Mouse (Mus musculus) 3134 (cell line): Measurements from ENCODE around the gene Anxa7.

Experiments
- DNase-seq: peaks from one replicate; pipeline ENCODE4 v3.0.0-alpha.2; 2011; ENCODE audit warnings: low spot score; ENCODE audit not compliant: insufficient read length; ENCODE audit errors: extremely low read depth

Anxa7 gene

GRCm38 (mm10) chr14:20479291-20480194 lies at the start of gene Anxa7:
Gene Anxa7, minus strand, starts transcription at chr14:20480133.
- peak; percentile 81 for DNase-seq

DNA sequence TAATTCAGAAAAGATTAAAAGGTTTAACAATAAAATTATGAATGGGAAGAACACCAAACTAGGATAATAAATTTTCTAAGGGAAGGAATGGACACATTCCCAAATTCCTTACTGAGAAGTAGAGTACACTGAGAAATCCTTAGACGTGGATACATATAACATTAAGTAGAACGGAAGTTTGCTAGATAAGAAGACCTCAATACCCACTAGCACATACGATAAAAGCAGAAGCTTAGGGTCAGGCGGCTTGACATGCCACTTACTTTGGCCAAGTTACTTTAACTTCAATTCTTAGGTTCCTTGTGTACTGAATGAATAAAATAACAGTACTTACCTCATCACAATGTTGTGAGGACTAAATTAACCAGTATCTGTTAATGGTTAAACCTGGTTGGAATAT lies 49.7 kb upstream of the Anxa7 start:
- no peak for DNase-seq

- DNase-seq: no peak
Observed at GRCm38 (mm10) chr14:20520179-20520578, 40.2 kb upstream of the Anxa7 start.

- no peak for DNase-seq
Observed at GRCm38 (mm10) chr14:20508424-20508823, 28.5 kb upstream of the Anxa7 start.

- DNase-seq: peak; percentile 15
Observed at GRCm38 (mm10) chr14:20502966-20503365, 23.0 kb upstream of the Anxa7 start.

DNA sequence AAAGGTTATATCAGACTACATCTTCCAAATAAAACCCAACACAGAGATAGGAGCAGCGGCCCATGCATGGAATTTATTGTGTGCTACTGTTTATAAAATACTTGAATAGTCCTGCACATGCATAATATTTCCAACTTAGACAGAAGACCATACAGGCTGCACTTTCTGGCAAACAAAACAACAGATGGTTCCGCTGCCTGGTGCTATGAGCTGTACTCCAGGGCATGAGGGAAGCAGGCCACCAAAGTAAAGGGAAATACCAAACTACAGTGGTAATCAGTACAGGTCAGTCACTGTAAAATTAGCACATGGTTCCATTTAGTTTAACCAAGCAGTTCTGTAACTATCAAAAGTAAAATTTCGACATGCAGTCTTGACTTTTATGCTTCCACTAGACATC lies 20.0 kb upstream of the Anxa7 start:
- DNase-seq: no peak

DNA sequence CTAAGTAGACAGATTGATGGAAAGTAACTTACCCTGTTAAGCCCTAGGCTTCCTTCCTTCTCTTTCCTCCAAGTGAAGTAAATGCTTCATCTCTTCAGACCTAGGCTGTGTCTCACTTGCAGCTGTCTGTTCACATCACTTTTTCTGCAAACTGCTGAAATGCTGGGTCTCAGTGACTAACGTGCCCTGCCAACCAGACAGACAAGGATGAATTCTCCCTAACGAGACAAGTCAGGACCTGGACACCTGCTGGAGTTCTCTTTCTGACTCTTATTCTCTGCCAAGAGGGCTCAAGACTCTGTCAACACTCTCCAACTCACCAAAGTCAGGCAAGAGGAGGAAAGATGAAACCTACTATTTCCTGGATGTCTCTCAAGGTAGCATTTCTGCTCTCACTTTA lies 16.7 kb upstream of the Anxa7 start, which contains the start of gene Mss51:
TSS of gene Mss51 (minus strand) at position 299 of the 400 bp plus-strand sequence.
- DNase-seq: no peak

DNA sequence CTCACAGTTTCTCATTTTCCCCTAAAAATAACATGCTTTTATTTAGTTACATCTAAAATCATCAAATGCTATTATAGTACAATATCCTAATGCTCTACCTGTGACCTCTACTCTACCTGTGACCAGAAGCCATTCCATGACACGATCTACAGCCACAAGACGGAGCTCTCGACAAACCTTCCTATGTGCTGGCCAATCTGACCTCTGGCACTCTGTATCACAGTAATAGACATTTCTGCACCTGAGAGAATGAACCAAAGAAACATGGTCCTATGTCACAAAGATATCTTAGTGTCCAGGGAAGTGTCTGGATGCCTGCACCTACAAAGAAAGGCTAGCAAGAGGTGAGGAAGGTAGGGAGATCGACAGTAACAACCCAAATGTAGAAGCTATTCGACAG lies 6.1 kb upstream of the Anxa7 start:
- DNase-seq: no peak

GRCm38 (mm10) chr14:20482051-20482751 lies 2.3 kb upstream of the Anxa7 start:
- no peak for DNase-seq

DNA sequence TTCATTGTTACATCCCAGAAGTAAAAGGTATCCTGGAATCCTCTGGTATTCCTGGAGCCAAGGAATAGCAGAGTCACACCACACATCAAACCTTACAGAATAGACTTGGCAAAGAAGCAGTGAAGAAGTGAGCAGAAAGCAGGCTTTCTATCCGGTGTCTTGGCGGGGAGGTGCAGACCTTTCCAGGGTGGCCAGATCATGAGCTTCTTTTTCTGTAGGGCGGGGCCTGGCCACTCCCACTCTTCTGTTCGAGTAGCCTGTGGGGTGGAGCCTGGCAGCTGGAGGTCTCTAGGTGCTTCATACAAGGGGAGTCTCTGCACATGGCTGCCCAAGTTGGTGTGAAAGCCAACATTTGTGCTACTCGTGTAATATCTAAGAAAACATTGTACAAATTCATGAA lies 1.3 kb upstream of the Anxa7 start:
- no peak for DNase-seq

GRCm38 (mm10) chr14:20480195-20480579 lies 254 bp upstream of the Anxa7 start:
- DNase-seq: no peak

- DNase-seq: peak; percentile 78
Observed at GRCm38 (mm10) chr14:20478801-20479200, 1.1 kb downstream of the Anxa7 start.

DNA sequence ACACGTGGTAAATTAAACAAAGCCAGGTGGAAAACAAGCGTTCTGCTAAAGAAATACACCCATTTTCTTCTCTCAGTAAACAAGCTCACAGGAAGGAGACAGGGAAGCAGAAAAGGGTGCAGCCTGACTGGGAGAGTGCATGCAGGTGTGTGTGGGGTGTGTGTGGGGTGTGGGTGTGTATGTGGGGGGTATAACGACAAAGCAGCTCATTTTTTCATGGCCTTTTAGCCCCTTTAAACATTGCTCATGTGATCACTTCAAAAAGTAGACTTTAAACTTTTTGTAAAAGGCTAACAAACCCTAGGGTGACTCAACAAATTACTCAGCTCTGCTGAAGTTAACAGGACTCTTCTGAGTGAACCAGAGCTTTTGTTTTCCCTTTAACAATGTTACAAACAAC lies 1.5 kb downstream of the Anxa7 start:
- peak; percentile 21 for DNase-seq

DNA sequence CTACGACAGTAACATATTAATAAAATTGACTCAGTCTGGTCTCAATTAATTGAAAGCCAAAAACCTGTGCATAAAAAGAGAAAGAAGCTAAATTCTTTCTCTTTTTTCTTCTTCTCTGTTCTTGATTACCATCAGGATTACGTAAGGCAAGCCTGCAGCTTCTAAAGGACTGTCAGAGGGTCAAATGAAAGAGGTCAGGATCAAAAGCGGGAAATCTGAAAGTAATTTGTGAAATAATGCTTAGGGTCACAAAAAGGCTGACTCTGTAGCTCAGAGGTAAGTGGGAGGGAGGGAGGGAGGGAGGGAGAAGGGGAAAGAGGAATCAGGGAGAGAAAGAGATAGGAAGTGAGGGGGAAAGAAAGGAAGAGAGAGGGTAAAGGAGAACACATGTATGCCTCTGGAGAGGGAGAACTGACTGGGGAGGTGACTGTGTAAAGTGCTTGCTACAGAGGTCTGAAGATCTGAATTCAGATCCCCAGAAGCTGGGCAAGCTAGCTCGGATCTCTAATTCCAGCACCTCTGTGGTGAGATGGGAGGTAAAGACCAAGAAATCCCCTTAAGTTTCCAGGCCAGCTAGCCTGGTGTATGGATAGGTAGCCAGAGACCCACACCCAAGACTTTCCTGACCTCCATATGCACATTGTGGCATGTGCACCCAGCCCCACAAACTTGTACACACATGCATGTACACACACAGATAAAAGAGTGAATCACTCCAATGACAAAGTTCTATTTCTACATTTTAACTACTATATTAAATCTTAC lies 2.5 kb downstream of the Anxa7 start:
- no peak for DNase-seq

- DNase-seq: no peak
Observed at GRCm38 (mm10) chr14:20460216-20460615, 19.7 kb downstream of the Anxa7 start.

- no peak for DNase-seq
Observed at GRCm38 (mm10) chr14:20458378-20458777, 21.6 kb downstream of the Anxa7 start.

DNA sequence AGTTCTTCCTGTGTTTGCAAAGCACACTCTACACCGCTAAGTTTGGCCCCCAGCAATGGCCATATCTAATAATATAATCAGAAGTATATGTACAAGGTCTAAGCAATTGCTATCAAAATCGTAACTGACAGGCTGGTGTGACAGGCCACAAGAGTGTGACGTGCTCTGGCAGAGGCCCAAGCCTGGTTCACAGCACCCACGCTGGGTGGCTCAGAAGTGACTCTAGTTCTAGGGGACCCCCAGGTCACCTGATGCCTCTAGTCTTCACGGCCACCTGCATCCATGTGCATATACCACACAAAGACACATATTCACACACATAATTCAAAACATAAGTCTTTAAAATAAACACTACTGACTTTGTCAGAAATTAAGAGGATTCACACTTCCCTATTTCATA lies 27.0 kb downstream of the Anxa7 start:
- DNase-seq: no peak

DNA sequence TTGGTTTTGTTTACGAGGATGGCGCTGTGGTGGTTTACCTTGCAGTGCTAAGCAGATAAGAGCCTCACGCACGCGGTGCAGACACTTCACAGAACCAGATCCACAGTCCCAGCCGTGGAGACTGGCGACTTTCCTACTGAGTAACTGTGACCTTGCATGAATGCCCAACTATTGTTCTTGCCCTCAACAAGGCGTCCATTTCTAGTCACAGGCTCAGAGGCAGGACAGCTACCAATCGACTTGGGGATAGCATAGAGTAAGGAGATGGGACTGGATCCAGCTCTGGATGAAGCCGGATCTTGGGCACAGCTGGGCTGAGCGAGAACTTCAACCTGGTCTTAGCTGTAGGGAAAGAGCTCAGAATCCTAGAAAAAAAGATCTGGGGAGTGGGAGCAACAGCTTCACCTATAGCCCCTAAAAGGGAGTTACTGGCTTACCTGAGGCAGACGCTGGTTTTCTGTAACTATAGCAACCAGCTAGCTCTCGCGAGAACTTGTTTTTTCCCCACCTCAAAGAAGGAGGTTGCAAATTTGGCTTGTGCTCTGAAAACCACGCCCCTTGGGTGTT lies 28.1 kb downstream of the Anxa7 start, which contains the start of gene Cfap70:
TSS of gene Cfap70 (minus strand) at position 462 of the 567 bp plus-strand sequence.
- no peak for DNase-seq

GRCm38 (mm10) chr14:20451302-20451701 lies 28.6 kb downstream of the Anxa7 start:
- no peak for DNase-seq

- DNase-seq: peak; percentile 24
Observed at GRCm38 (mm10) chr14:20447209-20447608, 32.7 kb downstream of the Anxa7 start.

- DNase-seq: no peak
Observed at GRCm38 (mm10) chr14:20442252-20442651, 37.7 kb downstream of the Anxa7 start.
